Mouse (Mus musculus) adrenal gland, postnatal 36 days (tissue): ENCODE data around the gene Cadps. TPM values are rescaled to one million over a fixed set of nuclear protein-coding genes. Genes with fewer than 3 reads are reported as not detected.
A peak's percentile ranks its signal among the peaks of the same experiment; 100 is the strongest.

Source experiments
- DNase-seq, 2 experiments: peaks; one replicate each; pipeline ENCODE4 v3.0.0; 2021; ENCODE audit warnings: mixed read lengths in 1 of 2
- total RNA-seq, 2 experiments: library from RNA; stranded (reverse); gene quantifications; 2 replicates each; pipeline ENCODE4 v1.2.3; 2021

The Cadps gene
- total RNA-seq, 2 experiments from 2014 or later = 7.4 to 8.8 TPM

DNA sequence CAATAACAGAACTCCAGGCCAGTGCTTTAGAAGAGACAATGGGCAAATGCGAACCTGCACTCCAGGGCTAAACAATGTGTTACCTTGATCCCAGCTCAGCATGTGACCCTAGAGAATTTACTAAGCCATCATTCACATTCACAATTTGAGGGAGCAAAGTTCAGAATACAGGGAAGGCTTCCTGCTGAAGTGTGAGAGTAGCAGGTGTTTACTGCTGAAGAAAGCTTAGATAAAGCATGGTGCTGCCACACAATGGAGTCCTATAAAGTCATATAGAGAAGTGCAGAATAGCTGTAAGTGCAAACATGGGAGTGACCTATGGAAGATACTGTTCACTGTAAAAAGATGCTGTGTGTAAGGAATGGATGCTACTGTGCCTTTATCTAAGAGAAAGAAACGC lies 91.9 kb downstream of the Cadps start:
- DNase-seq = no peak

DNA sequence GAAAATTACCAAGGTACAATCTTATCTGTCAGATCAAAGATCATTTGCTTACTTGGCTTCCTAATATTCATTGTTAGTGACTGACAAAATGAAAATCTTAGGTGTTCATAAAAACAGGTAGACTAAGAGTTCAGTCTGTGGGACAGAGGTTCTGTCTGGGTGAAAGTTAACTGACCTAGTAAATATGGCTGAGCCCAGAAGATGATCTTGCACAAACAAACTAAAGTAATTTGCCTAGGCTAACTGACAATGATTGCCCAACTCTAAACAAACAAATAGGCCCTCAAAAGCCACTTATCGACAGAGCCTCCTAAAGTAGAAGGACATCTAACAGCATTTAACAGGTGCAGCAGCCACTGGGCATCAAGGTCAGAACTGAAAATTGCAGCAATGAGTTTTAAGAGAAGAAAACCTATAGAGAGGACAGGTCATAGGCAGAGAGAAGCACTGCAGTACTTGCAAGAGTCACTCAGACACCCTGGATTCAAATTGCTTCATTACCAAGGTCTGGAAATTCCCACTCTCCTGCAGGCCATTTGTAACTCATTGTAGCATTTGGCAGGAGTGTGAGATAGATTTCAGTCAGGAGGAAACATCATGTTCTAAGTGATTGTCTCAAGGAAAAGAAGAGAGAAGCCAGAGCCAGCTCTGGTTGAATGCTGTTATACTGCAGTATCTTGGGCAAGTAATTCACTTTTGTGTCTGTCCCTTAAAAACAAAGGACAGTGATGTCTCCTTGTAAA lies 100.3 kb downstream of the Cadps start:
- DNase-seq = no peak

DNA sequence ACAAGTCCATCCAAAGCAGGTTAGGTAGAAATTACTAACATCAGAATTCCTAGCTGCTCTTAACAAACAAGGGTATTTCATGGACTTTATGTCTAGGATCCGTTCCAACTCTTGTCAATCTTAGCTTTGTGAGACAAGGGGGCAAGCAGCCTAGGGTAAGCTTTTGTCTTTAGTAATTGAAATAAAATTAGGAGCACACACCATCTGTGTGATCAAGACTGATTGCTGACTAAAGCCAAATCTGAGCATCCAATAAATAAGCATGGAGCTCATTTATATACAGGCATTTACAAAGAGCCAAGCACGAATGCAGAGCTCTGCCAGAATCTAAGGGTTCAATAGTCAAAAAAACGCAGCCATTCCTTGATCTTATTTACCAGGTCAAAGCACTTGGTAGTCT lies 104.1 kb downstream of the Cadps start:
- DNase-seq = no peak

DNA sequence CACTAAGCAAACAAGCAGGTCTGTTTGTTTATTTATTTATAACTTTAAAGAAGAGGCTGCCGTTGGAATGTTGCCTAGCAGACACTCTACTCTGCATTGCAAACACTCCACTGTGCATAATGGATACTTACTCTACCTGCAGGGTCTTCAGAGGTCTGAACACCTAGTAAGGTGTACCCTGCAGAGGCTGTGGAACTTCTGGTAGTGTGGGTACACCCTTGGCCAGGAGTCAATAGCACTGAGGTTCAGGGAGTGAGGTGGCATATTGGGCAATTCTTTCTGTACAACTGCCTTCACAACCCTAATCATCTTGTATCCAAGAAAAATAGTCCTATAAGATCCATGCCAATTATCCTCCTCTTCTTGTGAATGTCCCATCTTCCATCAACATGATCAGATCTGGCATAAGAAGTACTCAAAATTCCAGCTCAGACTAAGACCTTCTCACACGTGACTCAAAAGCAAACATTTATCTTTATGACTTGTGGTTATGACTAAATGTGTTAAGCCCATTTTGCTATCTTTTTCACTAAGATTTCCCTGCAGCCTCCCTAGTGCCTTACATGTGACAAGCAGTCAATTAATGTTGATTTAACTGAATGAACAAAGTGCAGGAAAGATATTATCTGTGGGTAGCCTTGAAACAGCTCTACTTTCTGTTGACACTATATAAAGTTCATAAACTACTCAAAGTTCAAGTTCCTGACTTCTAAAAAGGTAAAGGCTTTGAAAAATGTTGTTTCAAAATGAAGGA lies 106.8 kb downstream of the Cadps start:
- DNase-seq = no peak

DNA sequence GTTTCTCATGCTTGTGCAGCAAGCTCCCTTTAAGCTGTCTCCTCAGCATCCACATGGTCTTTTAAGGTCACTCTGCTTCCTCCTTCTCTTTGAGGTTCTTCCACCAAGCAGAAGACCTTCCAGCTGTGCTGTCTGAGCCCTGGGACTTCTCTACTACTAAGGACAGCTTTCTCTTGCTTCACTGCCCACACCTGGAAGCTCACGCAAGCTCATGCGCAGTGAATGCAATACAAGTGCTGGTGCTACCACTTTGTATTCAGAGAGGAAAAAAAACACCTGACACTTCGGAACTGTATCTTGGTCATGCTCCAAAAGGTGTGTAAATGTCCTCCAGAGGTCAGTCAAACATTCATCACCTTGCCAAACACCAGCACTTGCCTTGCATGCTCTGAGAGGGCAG lies 115.5 kb downstream of the Cadps start:
- DNase-seq = no peak

DNA sequence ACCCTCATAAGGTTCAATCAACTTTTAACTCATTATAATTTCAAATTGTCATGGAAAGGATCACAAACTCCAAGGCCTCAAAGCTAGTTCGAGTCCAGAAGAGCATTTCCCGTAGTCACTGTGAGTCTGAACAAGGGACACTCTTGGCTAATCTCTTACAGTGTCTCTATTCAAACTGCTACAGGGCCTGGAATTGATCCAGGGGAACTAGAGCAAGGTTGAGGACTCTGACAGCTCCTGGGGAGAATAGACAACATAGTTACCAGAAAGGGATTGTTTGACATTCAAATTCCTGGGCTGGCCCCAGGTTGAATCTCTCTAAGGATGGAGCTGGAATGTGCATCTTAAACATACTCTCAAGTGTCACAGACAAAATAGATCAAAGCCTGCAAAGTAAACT lies 118.4 kb downstream of the Cadps start:
- DNase-seq = no peak

DNA sequence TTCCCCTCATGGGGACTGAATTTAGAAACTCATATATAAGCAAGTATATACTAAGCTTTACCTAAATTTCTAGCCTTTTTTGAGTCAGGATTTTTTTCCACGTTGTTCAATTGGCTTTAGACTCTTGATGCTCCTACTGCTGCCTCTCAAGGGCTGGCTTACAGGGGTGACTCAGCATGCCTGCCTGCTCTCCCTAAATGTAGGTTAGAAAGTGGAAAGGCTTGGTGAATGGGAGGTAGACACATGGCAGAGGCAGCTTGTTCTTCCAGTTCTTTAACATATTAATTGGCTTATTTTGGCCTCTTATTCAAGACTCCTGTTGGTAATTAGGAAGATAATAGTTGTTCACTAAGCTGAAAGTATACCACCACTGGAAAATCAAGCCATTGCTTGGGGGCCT lies 132.7 kb downstream of the Cadps start:
- no peak for DNase-seq

DNA sequence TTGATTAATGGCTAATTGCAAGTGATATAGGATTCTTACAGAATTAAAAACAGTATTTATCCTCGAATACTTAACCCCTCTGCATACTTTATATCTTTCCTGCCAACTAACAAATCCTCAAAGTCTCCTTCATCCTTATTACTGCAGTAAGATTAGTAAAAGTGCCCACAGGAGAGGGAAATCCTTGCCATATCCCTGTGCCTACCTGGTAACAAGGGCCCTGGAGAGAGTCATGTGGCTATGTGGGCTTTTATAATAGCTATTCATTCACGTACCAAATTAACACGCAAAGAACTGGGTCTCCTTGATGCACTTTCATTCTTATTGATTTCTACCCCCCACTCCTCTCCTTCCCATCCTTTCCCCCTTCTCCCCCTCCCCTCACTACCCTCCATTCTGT lies 137.9 kb downstream of the Cadps start:
- DNase-seq = no peak

DNA sequence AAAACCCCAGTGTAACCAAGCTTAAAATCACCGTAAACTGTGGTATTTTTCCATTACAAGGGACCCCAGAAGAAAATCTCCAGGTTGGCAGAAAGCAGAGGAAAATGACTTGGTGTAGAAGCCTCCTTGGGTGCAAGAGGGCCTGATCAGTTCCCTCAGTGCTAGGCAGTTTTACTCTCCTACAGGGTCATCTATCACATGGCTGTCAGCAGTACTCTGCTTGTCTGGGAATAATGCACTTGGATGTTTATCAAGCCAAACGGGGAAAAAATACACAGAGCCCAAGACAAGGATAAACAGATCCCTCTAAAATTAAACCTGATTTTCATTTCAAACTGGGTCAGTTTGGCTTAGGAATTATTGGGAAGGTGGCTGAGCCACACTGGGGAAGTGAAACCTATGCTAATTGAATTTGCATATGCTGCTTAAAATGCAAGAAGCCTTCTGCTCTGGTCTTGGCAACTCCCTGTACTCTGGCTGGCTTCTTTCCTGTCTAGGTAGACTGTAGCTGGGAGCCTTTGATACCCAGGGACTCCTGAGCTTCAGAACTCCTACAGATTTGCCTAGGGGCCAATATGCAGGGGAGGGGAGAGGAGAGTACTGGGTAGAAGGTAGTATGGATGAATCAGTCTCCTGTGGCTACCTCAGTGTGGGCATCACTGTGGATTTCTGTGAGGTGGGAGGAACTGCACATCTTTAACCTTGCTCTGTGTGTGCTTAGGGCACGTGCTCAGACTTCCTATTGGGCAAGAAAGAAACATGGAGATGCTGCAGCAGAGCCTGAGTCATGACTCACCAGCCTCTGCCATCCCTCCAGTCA lies 141.8 kb downstream of the Cadps start:
- no peak for DNase-seq

DNA sequence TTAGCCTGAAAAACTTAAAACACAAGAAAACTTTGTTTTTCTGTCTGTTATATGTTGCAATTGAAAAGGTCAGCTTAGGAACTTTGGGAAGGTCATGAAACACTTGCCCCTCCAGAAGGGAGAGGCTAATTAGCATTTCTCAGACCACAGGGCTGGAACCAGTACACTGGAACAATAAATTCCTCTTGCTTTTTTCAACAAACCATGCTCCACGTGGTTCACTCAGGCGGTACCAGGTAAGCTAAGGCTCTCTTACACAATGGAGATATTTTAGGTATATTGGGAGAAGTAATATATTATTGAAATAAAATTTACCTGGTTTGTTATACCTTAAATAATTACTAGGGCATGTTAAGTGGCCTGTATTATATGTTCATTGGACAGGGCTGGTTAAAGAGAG lies 161.4 kb downstream of the Cadps start:
- no peak for DNase-seq

DNA sequence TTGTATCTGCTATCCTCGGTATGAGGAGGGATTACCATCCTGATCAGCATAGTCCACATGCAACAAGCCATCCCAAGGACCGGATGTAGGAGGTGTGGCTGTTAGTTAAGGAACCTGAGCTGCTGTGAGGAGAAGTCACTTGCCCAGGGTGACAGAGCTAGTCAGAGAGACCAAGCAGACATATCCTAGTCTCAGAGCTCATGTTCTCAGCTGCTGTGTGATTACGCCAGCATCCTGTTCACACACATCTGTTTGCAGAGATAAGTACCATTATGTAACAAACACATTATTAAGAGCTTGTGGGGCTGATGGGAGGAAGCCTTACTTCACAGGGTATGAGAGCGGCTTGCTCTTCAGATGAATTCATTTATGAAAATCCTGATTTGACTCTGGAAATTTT lies 165.5 kb downstream of the Cadps start:
- no peak for DNase-seq

DNA sequence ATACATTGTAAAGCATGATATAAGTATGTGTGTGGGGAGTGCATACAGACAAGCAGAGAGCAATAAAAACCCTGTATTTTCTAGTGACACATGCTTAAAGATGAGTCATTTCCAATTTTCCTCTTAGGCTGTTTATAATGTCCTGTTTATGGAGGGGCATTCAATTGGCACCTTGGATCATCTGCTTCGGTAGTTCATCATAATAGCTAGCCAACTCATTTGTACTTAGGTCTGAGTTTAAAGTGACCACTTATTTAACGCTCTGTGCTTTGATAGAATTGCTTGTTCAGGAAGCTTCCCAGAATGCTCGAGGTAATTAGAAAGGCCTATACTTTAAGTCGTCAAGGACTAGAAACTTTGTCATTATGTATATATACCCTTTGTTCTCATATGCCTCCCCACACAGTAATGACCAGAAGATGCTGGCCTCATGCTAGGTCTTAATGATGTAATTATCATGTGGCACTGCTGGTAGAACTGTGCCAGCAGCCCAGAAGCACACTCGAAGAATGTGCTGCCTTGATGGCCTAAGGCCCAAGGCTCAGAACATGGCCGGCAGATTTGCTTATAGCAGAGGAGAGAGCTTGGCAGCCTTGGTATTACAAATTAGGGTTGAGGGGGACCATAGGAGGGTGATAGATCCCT lies 179.9 kb downstream of the Cadps start:
- DNase-seq = no peak

DNA sequence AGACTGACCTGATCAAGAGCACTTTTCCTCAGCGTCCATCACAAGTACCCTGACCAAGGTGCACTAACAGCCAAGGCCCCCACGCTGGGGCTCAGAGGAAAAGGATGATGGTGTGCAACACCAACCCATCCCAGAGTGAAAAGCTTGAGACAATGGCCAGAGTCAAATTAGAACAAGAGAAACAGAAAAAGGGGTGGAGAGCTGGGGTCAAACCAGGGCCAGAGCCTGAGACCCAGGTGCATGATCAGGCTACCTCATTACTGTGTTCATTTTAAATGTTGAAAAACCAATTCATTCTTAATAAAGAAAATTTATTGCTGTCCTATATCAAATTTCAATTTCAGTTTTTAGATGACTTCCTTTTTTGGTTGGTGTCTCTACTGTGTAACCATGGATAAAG lies 184.1 kb downstream of the Cadps start:
- no peak for DNase-seq

DNA sequence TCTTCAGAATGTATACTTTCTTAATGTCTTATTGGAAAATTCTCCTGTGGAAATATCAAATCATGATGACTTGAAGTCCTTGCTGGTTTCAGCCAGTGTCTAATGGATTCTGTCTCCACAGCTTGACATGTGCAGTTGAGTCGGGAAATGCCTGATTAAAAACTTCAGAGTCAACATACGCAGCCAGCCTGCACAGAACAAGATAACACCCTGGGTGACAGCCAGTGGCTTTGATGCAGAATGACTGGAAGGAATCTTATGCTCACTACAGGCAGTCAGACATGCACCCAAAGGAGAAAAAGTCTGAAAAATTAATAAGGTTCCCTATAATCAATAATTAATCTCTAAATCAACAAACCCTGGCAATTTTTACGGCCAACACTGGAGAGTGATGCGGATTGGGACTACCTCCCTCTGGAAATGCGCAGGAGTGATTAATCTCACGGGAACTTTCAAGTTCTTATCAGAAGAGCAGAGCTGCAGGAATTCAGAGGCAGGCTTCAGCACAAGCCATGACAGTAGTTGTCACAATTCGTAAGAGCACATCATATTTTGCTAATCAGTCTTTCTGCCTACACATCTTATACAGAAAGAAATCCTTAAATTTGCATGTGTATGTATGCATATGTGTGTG lies 185.6 kb downstream of the Cadps start:
- DNase-seq = no peak

DNA sequence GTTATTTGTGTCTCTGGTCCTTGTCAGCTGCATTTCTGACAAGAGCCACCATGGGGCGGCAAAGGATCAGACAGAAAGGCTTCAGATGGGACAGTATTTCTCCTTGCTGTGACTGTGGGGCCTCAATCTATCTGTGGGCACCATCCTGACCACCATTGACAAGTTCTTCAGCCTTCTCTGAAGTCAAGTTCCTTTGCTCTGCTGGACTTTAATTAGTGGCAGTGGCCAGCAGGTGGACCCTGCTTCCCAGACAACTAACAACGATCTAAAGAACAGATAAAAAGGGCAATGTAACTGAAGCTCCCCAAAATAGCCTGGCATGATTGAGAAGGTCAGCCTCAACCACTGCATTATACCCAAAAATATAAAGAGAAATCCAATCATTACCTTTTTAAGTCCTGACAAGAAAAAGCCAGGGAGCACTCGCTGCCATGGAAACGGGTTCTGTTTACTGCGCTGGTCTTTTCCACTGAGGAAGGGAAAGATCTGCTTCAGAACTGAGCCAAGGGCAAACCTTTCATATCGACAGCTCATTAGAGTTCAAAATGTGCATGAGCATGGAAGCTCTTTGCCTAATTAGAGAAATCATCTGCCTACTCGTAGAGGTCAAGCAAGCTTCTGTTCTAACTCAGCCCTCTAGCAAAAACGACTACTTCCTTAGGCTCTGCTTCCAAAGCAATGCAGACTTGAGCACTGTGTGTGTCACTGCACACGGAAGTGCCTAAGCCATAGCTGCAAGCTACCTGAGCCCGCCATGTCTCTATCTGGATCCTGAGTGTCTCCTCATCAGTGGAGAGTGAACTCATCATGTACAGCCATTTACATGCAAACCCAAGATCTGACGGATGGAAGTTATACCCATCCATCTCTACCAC lies 198.4 kb downstream of the Cadps start:
- DNase-seq = peak; percentile 30 to 38

DNA sequence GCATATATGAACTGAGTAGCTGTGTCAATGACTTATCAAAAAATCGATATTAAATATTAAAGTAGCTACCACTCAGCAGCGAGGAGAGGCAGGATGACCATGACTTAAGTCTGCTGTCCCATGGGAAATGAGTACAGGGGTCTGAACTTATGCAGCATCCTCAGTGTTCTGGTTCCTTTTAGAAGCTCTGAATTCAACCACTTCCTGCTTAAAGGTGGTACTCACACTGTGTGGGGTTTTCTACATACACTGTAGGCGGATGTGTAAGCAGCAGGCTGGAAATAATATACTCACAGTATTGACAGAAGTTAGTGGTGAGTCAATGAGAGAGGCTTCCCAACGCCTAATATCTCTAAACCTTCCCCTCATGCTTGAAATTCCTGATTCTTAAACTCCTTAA lies 215.9 kb downstream of the Cadps start:
- no peak for DNase-seq

DNA sequence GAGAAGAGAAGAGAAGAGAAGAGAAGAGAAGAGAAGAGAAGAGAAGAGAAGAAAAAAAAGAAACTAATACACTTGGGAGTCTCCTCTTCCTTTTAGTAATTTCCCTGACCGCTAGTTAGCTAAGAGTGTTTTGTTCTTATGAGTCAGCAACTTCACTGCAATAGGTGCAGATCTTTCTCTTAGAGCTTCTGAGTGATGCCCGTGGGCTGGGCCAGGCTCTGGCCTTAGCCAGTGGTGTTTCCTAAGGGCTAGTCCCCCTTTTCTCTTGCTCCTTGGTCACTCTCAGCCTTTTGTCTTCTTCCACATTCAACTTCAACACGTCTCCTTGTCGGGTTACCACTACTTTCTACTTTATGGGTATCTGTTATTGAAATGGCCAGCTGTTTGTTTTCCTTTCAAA lies 216.7 kb downstream of the Cadps start:
- no peak for DNase-seq

DNA sequence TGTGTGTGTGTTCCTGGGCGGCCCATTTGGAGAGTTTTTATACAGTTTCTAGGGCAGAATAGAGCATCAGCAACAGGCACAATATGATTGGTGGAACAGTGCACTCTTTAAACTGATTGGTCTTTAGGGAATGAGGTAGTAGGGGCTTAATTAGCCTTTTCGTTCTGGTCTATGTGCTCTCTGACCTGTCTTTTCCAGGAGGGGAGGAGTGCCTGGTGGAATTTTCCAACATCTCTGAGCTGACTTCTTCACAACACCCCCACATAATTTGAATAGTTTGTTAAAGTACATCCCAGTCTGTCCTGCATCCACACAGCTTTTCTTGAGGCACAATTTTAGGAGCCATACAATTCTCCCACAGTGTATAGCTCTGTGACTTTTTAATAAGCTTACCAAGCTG lies 220.8 kb downstream of the Cadps start:
- no peak for DNase-seq

DNA sequence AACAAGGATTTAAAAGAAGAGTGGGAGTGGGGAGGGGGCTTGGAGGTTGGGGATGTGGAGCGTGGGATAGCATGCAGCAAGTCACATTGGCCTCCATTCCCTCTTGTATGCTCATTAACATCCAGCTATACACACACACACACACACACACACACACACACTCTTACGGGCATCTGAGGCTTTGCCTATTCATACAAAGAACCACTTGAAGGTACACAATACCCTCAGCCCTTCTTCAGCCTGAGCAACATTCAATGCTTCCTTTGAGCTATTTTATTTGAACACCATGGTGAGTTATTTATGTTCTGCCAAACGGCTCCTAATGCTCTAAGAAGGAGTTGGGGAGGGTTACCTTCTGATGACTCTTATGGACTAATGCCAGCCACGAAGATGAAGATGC lies 227.6 kb downstream of the Cadps start:
- no peak for DNase-seq

DNA sequence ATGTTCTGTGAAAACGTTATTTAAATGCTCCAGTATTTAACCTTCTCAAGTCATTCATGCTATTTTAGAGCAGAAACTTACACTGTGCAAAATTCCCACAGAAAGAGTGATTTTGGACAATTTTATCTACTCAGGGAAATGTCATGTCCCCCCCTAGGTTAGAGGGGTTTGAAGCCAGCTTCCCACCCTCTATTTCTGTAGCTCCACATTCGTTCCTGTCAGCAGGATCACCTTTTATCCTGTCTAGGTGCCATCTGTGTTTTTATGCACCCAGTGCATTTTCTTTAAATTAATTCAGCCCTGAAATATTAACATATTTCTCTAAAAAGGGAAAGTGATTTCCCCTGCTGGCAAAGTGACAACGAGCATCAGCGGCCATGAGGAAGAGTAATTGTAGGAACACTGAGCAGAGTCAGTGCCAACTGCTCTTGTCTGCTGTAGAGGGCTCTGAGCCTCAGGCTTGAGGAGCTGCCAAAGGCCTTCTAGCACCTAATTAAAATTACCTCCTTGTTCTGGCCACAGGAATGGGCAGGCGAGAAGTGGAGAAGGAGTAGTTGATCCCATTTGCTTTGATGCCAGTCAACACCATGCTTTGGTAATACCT lies 230.3 kb downstream of the Cadps start:
- no peak for DNase-seq

DNA sequence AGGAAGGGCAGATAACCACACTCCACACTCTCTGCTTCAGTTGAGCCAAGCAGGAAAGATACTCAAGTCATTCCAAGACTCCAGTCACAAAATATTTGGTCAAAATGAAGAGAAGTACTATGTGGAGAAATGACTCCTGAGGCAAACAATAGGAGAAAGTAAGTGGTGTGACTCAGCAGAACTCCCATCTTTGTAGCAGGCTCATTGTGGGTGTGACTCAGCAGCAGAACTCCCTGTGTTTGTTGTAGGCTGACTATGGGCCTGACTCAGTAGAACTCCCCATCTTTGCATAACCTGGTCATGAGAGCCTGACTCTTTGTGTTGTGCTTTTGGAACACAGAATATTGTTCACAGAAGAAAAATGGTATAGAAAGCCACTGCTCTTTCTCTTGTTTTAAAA lies 231.1 kb downstream of the Cadps start:
- no peak for DNase-seq
